Mouse (Mus musculus) thymus, postnatal 36 days (tissue): ENCODE data around the gene Gucy2c.

Experiments
- DNase-seq, 2 experiments: peaks; one replicate each; pipeline ENCODE4 v3.0.0; 2022; ENCODE audit warnings: mixed read lengths in 2 of 2

The Gucy2c gene

DNA sequence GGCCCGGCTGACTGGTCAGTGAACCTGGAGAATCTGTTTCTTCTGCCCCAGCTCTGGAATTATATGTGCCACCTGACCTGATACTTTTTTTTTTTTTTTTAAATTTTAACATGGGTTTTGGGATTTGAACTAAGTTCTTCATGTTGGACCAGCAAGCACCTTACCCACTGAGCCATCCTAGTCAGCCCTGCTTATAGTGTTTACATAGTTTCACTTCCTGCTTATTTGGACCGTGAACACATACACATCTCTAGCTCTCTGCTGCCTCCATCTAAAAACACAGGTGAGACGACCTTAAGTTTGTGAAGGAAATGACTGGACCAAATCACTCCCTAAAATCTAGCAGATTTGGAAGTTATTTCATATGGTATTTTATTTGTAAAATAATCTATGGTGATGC, 58.4 kb downstream of the Gucy2c start:
- no peak for DNase-seq

DNA sequence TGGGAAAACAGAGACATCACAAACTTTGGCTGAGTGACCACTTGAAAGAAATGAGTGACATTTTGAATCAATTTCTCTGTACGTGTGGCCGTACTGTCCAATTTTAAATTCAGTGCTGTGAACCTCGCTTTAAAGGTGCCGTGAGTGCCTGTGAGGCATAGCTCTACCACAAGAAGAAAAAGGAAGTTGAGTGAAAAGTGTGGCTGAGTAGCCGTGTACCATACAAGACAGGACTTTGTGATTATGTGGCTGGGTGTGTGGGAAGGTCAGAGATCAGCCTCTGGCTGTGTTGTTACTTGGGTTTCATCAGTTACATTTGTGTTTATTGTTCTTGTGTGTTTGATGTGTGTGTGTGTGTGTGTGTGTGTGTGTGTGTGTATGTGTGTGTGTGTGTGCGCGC, 59.0 kb downstream of the Gucy2c start:
- no peak for DNase-seq

DNA sequence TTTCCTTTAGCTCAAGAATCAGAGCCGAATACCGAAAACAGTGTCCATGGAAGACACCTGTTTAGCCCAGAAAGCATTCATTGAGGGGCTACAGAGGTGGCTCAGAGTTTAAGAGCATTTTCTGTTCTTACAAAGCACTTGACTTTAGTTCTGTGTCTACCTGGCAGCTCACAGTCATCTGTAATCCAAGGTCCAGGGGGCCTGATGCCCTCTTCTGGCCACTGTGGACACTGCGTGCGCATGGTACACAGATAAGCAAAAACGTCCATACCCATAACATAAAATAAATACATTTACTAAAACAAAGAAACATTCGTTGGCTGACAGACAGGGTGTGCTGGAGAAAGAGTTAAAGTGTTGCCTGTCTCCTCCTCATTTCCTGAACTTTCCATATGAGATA, 59.6 kb downstream of the Gucy2c start:
- DNase-seq, result peak; percentile 53 to 64

DNA sequence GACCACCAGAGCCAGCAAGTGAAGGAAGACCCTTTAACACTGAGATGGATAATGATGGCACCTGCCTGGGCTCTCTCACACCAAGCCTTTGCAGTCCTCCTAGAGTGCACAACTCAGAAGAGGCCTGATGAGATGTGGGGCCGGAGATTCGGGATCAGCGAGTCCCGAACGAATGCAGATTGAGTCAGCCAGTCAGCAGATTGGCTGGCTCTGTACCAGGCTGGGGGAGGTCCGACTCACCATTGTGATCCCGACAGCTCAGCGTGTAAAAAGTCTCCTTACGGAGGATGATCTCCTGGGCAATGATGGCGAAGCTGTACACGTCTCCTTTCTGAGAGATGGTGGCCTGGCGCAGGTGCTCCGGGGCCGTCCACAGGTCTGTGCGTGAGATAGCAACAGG, 61.1 kb downstream of the Gucy2c start:
- no peak for DNase-seq

DNA sequence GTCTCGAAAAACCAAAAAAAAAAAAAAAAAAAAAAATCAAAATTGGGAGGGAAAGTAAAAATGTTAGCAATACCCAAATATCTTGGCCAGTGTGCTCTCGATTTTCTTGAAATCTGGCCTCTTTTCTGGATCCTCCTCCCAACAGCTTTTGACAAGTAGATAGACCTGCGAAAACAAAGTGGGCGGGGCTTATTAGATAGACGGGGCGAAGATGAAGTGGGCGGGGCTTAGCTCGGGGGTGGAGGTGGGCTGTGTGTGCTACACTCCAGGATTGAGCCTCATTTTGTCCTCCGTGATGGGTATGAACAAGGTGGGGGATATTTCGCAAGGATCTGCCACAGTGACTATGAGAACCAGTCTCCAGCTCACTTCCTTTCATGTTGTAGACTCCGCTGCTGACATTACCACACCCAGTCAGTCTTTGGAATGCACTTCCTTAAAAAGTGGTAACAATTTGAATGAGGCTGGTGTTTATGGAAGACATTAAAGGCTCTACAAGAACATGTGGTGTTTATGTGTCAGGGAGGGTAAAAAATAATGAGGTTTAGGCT, 65.6 kb downstream of the Gucy2c start:
- DNase-seq, result no peak

DNA sequence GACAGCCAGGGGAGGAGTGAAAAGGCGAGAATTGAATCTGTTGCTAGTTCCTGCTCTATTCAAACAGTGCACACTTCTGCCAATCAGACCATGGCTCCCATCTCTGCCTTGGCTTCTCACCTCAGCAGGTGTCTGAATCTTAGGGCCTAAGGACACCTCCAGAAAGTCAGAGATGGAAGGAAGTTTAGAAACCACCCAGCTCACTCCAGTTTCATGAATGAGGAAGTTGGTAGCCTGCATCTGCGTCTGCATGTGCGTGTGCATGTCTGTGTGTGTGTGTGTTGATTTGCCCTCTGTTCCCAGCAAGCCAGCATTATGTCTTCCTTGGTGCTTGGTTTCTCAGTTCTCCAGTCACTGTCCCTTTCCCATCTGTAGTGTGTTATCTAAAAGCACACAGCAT, 67.5 kb downstream of the Gucy2c start:
- DNase-seq, result no peak

DNA sequence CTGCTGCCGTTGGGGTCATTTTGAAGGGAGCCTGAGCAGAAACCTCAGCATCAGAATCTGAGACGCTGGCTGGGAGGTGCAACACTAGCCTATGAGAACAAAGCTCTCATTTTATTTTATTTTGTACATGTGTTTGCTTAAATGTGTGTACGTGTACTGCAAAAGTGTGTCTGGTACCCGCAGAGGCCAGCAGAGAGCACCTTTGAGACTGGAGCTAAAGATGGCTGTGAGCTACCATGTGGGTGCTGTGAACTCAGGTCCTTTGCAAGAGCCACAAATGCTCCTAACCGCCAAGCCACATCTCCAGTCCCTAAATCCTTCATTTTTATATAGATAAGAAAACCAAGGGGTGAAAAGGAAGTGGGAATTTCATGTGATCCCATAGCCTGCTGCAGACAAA, 71.2 kb downstream of the Gucy2c start:
- no peak for DNase-seq

DNA sequence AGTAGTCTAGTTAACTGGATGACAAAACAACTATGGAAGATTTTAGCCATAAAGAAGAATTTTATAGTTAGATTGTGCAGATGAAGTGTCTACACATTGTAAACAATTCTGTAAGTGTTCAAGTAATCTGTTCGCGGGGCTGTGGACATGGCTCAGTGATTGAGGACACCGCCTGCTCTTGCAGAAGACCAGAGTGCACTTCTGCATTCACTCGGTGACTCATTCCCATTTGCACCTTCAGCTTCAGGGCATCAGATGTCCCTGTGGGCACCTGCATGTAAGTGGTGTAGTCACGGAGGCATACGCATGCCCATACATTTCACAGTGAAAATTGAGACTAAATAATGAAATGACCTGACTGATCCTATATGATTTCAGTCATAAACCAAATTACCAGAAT, 73.0 kb downstream of the Gucy2c start:
- no peak for DNase-seq

DNA sequence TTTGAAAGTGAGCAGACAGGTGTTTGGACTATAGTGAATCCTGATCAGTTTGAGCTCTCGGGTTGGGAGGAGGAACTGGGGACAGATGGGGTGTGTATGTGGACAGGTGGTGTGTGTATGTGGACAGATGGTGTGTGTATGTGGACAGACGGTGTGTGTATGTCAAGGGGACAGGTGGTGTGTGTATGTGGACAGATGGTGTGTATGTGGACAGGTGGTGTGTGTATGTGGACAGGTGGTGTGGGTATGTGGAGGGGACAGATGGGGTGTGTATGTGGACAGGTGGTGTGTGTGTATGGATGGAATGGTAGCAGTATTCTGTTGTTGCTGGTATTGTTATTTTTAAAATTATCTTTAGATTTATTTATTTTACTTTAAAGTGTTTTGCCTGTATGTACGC, 79.7 kb downstream of the Gucy2c start:
- no peak for DNase-seq

DNA sequence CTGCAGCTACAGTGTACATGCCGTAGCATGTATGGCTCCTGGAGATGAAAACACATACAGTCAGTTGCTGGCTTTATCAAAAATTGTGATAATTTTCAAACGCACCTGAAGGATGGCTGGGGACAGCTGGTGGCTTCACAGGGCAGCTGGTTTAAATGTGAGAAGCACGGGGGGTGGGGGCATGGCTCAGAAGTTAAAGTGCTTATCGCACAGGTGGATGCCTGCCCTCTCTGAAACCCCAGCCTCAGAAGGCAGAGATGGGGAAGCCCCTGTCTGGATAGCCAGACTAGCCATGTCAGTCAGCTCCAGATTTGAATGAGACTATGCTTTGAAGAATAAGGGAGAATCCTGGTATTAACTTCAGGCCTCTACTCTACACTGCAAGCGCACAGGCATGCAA, 80.4 kb downstream of the Gucy2c start:
- no peak for DNase-seq

DNA sequence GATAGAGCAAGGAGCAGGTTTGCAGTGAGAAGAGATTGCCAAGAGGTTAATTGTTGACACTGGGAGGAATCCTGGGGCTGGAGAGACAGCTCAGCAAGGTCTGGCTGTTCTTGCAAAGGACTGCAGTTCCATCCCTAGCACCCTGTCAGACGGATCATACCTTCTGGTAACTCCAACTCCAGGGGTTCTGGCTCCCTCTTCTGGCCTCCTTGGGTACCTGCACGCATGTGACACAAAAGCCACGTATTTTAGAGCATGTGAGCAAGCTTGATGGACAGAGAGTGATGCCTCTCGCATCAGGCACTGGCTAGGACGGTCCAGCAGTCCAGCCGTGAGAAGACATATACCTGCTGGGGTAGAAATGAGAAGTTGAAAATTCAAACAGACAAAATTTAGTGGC, 90.3 kb downstream of the Gucy2c start:
- peak in 1 of 2 experiments; percentile 13 for DNase-seq

DNA sequence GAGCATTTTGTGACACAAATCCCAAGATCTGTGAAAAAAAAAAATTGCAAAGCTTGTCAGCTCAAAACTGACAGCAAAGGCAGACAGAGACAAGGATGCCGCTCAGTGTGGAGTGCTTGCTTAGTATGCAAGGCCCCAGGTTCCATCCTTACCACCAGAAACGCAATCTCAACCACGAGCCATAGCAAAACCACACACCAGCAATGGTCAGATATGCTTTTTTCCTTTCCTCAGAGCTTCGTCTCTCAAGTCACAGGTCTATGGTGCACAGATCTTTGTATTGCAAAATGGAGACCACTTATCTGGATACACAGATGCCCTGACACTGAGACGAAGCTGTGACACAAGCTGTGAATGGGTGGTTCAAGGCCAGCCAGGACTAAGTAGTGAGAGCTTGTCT, 91.0 kb downstream of the Gucy2c start:
- DNase-seq, result no peak

DNA sequence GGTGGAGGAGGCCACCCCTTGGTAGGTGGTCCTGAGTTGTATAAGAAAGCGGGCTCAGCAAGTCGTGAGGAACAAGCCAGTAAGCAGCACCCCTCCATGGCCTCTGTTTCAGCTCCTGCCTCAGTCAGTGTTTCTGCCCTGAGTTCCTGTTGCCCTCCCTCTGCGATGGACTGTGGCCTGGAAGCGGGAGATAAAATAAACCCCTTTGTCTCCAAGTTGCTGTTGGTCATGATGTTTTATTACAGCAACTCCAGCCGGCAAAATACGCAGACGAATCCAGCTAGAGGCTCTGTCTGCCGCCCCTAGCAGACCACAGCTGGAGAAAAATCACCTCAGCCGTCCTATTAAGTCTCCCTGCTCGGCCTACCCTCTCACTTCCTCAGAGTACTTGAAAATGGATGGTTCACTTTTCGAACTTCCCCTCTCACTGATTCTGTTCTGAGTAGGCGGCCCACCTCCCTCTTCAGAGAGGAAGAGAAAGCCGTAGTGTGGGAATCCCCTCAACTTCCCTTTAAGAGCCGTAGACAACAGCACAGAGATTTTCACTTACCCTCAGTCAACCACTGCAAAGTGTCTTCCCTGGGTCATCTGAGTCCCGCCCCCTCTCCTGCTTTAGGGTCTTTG, 91.7 kb downstream of the Gucy2c start:
- DNase-seq, result peak; percentile 5 to 14

DNA sequence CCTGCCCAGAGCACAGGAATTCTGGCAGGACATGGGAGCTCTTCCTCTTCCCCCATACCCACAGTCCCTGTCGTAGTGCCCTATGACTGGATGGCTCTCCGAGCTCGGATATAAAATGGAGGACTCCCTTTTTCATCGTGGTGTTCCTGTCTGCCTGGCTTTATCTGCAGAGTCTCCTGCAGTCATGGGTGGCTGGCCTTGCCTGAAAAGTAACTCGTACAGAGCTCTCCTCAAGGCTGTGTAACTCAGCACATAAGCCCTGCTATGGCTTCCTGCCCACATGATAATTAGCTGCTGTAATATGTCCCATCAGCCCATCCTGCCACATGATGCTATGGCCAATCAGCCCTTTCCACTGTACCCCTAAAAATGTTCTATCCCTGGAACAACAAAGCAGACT, 96.1 kb downstream of the Gucy2c start:
- no peak for DNase-seq

DNA sequence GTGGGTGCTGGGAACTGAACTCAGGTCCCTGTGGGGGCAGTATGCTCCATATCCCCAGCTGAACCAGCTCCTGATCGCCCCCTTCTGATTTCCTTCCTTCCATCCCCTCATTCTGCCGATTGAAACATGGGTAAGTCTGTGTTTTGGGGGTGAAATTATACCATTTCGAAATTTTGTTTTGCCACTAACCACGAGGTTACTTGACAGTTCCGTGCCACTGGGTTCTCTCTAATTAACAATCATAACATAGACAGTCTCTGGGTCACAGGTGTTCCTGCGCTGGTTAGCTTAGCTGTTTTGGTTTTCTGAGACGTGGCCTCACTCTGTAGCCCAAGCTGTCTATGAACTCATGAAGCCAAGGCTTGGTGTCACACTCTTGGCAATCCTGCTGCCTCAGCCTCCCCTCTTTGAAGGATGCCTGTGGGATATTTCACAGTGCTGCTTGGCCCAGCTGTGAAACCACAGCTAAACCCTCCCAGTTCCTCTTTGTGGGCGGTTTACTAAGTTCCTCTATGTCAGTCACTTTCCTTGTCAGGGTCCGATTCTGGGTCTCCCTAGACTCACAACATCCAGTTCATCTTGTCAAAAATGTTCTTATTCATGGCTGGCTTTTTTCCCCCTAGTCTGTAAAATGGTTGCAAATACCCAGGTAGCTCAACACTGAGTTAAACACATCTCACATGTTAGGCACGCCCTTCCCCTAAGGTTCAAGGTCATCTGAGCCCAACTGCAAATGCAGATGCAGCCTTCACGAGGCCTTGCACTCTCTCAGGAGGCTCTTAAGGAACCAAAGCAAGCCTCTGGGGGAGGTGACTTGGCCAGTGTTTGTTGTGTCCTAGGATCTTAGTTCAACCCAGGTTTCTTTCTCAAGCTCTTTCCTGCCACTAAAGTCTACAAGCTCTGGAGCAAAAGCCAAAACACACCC, 97.9 kb downstream of the Gucy2c start:
- DNase-seq, result peak; percentile 8 to 12

DNA sequence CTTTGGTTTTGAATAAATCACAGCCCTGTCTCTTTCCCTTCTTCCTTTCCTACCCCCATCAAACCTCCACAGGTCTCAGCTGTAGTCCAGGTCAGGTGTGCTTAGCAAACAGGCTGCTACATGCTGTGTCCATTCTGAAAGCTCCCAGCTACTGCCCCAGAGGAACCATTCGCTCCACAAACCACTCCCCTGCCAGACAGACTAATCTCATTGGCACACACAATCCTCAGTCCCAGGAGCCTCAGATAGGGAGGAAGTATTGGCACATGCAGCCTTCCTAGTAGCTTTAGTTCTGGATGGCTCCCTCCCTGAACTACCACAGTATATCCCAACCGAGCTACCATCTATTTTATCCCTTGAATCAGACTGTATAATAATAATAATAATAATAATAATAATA, 102.2 kb downstream of the Gucy2c start:
- DNase-seq, result no peak

DNA sequence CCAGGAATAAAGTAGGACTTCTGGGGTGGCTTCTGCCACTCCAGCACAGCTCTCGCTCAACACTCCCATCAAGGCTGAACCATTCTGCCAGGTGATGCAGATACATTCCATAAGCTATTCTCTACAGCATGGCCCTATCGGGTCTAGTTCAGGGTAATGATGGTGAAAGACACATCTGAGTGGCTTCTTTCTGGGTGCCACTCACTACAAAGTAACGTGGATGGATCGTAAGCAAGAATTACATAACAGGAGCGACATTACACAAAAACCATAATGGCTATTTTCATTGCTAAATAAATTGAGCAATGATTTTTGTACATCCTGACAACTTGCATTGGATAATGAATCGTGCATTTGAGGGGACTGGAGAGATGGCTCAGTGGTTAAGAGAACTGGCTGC, 106.6 kb downstream of the Gucy2c start:
- DNase-seq, result no peak

DNA sequence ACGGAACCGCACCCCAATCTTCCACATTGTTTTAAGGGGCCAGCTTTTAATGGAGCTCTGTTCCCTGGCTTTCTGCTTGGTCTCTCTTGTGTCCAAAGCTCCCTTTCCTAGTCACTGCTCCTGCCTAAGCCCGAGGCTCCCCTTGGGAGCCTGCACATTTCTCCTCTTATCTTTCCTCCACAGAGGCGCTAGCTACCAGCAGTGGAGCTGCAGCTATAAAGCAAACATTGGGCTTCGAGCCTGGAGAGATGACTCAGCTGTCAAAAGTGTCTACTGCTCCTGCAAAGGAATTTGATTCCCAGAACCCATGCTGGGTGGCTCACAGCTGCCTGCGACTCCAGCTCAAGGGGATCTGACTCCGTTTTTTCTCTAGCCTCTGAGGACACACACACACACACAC, 109.1 kb downstream of the Gucy2c start:
- no peak for DNase-seq

DNA sequence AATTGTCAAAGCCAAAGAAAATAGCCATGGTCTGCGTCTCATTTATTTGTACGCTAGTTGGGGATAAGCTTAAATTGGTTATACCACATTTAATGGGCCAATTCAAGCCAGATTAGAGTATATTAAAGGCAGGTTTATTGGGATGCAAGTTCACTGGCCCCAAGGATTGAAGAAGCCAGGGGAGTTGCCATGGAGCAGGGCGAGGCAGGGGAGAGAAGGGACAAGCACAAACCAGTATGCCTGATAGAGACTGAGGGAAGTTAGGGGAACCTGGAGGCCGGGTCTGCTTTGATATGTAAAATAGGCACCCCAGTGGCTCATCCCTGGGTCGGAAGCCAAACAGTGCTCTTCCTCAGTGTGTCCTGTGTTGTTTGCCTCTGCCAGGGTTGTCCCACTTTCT, 112.3 kb downstream of the Gucy2c start:
- DNase-seq, result no peak

DNA sequence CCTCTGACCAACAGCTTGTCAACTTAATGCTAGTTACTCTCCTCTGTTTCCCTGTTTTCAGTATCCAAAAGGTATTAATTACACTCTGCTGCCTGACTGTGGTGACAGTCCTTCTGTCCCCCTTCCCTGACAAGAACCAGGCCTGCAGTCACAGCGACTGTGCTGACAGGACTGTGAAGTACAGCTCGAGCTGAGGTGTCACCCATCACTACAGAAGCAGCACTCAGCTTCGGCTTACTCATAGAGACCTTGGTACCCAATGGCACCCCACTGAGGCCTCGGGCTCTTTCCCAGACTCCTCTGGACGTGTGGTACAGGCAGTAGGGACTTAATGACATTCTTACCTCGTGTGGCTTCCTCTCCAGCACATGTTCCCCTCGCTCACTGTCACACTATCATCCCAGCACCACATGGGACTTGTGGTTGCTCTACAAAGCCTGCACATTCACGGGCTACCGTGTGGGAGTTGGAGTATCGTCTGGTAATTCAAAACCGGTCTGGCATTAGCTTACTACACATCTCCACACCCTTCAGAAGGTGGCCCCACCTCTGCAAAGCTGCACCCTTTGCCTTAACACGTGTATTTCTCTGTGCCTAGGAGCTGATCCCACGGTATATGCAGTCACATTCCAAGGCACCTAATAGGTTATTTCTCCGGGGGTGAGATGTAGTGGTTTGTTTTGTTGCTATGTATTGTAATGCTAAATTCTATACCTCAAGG, 113.1 kb downstream of the Gucy2c start:
- no peak for DNase-seq

DNA sequence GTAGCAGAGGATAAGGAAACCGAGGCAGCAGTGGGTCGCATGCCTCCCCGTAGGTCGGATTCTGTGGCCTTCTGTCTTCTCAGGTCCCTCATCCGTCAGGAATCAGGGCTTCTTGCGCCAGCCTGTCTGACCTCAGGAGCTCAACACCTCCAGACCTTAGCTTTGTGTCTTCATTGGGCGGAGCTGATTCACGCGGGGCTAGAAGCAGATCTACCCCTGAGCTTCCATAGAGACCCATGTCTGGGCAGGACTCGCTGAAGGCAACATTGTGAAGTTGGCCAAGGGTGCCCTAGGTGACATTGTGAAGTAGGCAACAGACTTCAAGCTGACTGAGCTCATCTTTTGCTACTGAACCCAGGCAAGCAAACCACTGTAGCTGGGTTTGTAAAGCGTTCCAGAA, 119.5 kb downstream of the Gucy2c start:
- DNase-seq, result no peak

DNA sequence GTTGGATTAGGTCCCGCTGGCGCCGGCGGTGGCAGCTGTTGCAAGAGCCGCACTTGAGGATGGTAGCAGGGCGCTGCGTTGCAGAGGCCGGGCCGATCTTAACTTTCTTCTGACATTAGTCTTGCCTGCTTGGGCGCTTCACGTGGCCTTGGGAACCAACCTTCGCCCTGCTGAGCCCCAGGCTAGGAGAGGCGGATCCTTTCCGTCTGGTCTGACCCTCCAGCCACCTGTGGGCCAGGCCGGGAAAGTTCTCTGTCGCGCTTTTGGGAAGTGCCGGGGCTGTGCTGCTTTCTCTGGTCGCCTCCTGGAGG, 119.9 kb downstream of the Gucy2c start, which contains the start of gene Plbd1:
TSS of gene Plbd1 (minus strand) at position 223 of the 311 bp plus-strand sequence.
- peak in 1 of 2 experiments; percentile 10 for DNase-seq
